Mouse (Mus musculus): ENCODE data around the gene Ralb.

GRCm38 (mm10) chr1:119504260-119505062 is at the start of gene Ralb:
- 0 out of 2 replicates have a peak, but pooled peaks have one; percentile 2 for TF ChIP-seq POLR2A (IDR thresholded peaks at IDR 0.05; ENCODE audit: low read depth, low read length)
- no peak for TF ChIP-seq CTCF (IDR thresholded peaks at IDR 0.05; ENCODE audit: extremely low read depth, insufficient read depth, insufficient read length, insufficient replicate concordance)
